Mouse (Mus musculus) erythroblast, embryonic 14.5 days (primary cell): ENCODE measurements at regions not wholly inside any gene's neighbourhood (a gene's known extent, or its start where the extent isn't known, plus 50 kb on each side); places are given as distances from the start of the nearest gene placed in this dataset.

Source experiments
- GATA1 ChIP-seq: IDR thresholded peaks from 2 replicates; pipeline ENCODE4 v1.6.1; 2012; ENCODE audit warnings: low read length, inconsistent platforms, mixed read lengths
- TAL1 ChIP-seq: IDR thresholded peaks from 3 replicates; pipeline ENCODE4 v1.6.1; 2012; ENCODE audit warnings: low read length, inconsistent platforms, mixed read lengths

DNA sequence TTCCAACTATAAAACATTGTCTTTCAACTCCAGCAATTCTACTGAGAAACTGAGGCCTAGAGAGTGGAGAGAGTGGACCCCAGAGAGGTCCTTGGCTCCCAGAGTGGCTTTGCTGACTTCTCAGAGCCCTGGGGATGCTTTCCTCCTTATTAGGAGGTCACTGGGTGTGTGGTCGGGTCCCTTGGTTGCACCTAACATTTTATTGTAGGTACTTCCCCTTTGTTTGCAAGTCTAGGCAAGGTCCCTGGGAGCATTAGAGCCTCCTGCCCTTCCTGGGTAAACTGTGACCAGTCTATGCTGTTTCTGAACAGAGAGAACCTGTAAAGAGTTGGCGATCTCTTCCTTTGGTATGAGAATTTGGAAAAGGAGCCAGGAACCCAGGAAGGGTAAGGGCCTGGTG lies 110.5 kb downstream of the Fam43a start:
- no peak for TF ChIP-seq TAL1
- no peak for TF ChIP-seq GATA1
